Mouse (Mus musculus) mature B cell (primary cell): Measurements from ENCODE around the gene Opa3.

Source experiments
- in situ Hi-C: fragments of 300-500 bp; cut with MboI; formaldehyde crosslinking; loops from 2 replicates; pipeline ENCODE4 v1.14.3; 2019

The Opa3 gene

GRCm38 (mm10) chr7:19214940-19215339 lies 13.2 kb upstream of the Opa3 start:
- in situ Hi-C loops = no loop called here

GRCm38 (mm10) chr7:19217492-19217891 lies 10.6 kb upstream of the Opa3 start:
- in situ Hi-C loops = no loop called here

GRCm38 (mm10) chr7:19217944-19218343 lies 10.2 kb upstream of the Opa3 start:
- in situ Hi-C loops = no loop called here

DNA sequence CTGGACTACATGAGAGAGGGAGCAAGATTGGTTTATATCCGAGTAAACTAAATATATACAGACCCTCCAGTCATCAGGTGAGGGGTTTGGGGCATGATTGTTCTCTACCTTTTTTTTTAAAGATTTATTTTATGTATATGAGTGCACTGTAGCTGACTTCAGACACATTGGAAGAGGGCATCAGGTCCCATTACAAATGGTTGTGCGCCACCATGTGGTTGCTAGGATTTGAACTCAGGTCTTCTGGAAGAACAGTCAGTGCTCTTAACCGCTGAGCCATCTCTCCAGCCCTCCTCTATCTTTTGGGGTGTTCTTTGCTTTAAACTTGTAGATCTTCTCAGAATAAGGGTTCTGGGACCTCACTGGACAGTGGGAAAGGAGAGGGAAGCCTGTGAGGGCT lies 8.1 kb upstream of the Opa3 start:
- in situ Hi-C loops = loop anchor here (5.0 kb wide), 1 partner anchor 38 kb away; no protein-coding TSS in a partner anchor

GRCm38 (mm10) chr7:19222189-19222588 lies 5.9 kb upstream of the Opa3 start:
- in situ Hi-C loops = loop anchor here (5.0 kb wide), 1 partner anchor 40 kb away; no protein-coding TSS in a partner anchor

DNA sequence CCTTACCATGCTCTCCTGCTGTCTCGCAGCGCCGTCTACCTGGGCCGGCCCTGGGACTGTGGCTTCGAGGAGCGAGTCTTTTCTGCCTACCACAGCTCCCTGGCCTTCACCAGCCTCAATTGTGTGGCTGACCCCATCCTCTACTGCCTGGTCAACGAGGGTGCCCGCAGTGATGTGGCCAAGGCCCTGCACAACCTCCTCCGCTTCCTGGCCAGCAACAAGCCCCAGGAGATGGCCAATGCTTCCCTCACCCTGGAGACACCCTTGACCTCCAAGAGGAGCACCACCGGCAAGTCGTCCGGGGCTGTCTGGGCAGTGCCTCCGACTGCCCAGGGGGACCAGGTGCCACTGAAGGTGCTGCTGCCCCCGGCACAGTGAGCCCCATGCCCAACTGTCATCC lies 5.3 kb upstream of the Opa3 start:
- in situ Hi-C loops = loop anchor here (5.0 kb wide), 1 partner anchor 41 kb away; no protein-coding TSS in a partner anchor

DNA sequence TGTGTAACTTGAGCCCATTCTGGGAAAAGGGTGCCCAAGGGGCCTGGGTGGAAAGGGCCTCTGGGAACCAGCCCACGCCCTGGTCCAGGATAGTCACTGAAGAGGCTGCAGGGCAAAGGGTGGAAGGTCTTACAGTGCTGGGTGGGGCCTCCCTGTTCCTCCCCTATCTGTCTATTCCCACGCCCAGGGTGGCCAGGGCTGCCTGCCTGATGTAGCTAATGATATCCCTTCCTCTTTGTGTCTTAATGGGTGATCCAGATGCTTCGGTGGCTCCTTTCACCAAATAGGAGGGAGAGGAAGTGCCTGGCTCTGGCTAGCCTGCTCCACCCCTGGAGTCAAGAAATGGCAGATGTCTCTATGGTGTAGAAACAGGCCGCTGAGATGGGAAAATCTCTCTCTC lies 3.2 kb upstream of the Opa3 start:
- in situ Hi-C loops = loop anchor here (5.0 kb wide), 1 partner anchor 43 kb away; no protein-coding TSS in a partner anchor

DNA sequence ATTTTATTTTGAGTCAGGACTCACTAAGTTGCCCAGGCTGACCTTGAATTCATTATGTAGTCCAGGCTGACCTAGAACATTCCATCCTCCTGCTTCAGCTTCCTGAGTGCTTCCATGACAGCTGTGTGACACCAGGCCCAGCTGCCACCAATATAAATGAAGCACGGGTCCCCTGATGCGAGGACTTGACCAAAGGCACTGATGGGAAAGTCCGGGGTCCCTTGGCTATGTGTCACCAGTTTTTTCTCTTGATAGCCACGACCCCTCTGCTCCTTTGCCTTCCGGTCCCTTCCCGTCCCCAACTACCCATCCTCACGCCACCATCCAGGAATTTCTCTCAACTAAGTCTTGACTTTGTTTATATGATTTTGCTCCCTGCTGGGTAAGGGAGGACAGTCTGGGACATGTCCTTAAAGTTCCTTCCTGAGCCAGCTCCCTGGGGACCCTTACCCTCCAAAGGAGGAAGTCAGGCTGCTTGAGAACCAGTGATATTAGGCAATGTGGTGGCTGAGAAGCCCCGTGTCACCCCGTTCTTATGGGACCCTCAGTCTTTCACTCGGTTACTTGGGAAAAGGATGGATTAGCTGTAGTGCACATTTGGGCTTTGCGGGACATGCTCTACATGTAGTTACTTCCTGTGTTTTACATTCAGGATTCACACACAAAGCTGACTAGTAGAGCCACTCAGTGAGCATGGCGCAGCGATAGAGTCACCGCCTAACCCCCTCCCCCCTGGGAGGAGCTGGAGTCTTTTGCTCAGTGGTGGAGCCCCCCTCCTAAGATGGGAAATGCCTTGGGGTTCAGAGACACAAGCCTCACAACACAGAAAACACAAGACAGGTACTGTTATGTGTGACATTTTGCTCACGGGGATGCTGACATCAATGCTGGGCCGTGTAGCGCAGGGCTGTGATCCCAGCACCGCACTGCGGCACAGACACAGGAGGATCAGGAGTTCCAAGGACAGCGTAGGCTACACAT lies 1.0 kb upstream of the Opa3 start:
- in situ Hi-C loops = no loop called here

- in situ Hi-C loops = no loop called here
These were observed 637 bp downstream of the Opa3 start for GRCm38 (mm10) chr7:19228793-19229148.

DNA sequence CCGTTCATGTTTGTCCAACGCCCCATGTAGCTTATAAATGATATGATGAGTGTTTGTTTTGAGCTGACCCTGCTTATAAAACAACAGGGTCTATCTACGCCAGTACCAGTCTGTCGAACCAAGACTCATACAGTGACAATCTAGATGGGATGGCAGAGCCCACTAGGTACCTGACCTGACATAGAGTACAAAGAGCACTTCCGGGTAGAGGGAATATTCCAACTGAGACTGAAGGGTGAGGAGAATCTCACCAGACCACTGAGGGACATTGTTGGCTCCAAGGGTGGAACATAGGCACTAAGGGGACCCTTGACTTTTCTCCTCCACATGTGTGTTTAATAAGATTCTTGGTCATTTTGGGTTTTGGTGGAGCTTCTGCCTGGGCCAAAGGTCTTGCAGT lies 1.3 kb downstream of the Opa3 start:
- in situ Hi-C loops = no loop called here

GRCm38 (mm10) chr7:19230041-19230580 lies 2.0 kb downstream of the Opa3 start:
- in situ Hi-C loops = loop anchor here (5.0 kb wide), 1 partner anchor 52 kb away; the partner anchor contains the start of genes Ppm1n and Rtn2

GRCm38 (mm10) chr7:19230899-19231298 lies 2.8 kb downstream of the Opa3 start:
- in situ Hi-C loops = loop anchor here (5.0 kb wide), 1 partner anchor 51 kb away; the partner anchor contains the start of genes Ppm1n and Rtn2

GRCm38 (mm10) chr7:19231849-19232248 lies 3.7 kb downstream of the Opa3 start:
- in situ Hi-C loops = loop anchor here (5.0 kb wide), 1 partner anchor 50 kb away; the partner anchor contains the start of genes Ppm1n and Rtn2

- in situ Hi-C loops = loop anchor here (5.0 kb wide), 1 partner anchor 48 kb away; the partner anchor contains the start of genes Ppm1n and Rtn2
These were observed 6.5 kb downstream of the Opa3 start for GRCm38 (mm10) chr7:19234652-19235051.

GRCm38 (mm10) chr7:19235092-19235671 lies 7.0 kb downstream of the Opa3 start:
- in situ Hi-C loops = no loop called here

- in situ Hi-C loops = no loop called here
These were observed 8.3 kb downstream of the Opa3 start for GRCm38 (mm10) chr7:19236411-19236810.

DNA sequence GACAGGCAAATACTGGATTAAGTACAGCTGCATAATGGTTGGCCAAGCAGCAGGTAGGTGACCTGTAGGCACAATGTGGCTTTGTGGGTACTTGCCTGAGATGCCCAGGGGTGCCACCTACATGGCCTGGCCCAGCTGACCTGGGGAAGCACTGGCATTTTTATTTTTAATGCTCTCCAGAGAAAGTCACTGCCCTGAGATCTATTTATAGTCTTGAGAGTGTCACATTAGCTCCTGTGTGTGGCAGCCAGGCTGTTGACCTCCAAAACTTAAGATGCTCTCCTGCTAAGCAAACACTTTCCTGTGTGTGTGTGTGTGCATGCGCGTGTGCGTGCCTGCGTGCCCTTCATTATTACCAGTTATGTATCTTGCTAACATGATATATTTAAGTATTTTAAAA lies 10.2 kb downstream of the Opa3 start:
- in situ Hi-C loops = no loop called here

DNA sequence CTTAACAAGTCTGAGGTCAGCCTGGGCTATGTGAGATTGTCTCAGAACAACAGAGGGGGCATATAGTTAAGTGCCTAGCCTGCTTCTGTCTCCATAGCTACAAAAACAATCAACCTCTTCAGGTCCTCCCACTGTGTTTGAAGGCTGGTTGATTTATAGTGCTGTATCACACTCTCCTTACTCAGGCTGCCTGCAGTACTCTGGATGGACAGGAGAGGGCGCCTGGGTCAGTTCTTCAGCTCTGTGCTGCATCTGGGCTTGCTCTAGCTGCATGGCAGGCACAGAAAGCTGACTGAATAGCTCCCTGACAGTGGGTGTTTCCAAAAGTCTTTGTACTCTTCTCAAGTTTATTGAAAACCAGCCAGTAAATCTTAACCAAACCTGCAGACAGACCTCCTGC lies 11.3 kb downstream of the Opa3 start:
- in situ Hi-C loops = no loop called here

DNA sequence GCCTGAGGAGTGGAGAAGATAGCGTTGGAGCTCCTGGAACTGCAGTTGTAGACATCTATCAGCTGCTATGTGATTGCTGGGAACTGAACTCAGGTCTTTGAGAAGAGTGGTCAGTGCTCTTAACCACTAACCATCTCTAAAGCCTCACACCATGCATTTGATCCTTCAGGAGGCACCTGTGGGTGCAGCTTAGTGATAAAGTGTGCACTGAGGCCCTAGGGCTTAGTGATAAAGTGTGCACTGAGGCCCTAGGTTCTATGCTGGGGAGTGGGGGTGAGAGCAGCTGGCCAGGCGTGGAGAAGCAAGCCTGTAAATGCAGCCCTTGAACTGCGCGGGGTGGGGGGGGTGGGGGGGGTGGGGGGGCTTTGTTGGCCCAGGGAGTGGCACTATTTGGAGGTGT lies 11.9 kb downstream of the Opa3 start:
- in situ Hi-C loops = no loop called here

- in situ Hi-C loops = no loop called here
These were observed 12.8 kb downstream of the Opa3 start for GRCm38 (mm10) chr7:19240905-19241463.

DNA sequence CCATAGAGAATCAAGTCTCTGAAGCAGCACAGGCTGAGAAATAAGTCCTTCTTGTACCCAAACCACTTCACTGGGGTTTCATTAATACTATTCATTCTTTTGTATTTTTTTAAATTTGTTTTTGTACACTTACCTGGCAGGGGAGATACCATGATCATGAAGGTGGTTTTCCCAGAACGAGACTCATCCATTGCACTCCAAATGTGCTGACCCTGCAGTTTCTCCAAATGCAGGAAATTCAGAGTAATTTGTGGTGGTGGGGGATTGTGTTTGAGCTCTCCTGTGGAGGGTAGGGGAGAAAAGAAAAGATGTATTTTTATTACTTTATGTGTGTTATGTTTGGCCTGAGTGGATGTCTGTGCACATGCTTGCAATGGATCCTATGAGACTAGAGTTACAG lies 13.9 kb downstream of the Opa3 start:
- in situ Hi-C loops = no loop called here

DNA sequence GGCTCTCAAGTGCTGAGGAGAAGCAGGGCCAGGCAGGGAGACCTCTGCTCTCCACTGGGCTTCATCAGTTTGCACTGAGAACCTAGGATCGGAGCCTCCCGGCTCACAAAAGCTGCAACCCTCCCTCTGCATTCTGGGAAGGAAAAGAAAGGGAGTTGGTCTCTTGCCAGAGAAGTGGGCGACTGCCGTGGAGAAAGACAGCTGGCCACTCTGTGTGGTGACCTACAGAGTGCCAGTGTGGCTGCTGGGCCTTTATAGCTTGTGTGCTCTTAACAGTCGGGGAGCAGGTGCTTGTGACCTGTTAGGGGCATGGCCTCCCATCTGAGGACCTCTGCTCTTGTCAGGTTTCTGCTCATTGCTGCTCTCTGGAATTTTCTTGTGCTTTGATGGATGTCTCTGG lies 15.7 kb downstream of the Opa3 start:
- in situ Hi-C loops = no loop called here
